Mouse (Mus musculus): ENCODE results near the gene Asgr2. TPM values are rescaled to one million over a fixed set of nuclear protein-coding genes. Genes with fewer than 3 reads are reported as not detected.
A peak's percentile ranks its signal among the peaks of the same experiment; 100 is the strongest.
"Not testable (repeated sequence)": the region's sequence is repeated elsewhere in the genome, so short reads cannot be mapped to it uniquely, and the experiment has no call there.

Asgr2 gene
- polyA plus RNA-seq, 1 experiment from 2014 or later = not detected

GRCm38 (mm10) chr11:70107085-70107484, 14.6 kb downstream of the Asgr2 start:
- H3K4me1 ChIP-seq (ENCODE audit: control insufficient read depth, insufficient read depth, low read length) = no peaks in the 10 kb centered on the region
- no peaks in the 10 kb centered on the region for H3K36me3 ChIP-seq (ENCODE audit: control insufficient read depth, insufficient read depth, low read length)
- no peak overlapping the region for H3K4me2 ChIP-seq (ENCODE audit: low read length)
- ATAC-seq (ENCODE audit: low FRiP score, low TSS enrichment) (no peak), DNase-seq (no peak)
- no peak overlapping the region for H3K4me3 ChIP-seq (replicated peaks; ENCODE audit: low read depth, low read length)
- H3K27ac ChIP-seq (replicated peaks; ENCODE audit: low read depth, low read length) = no peak overlapping the region
- H3K27me3 ChIP-seq (ENCODE audit: control insufficient read depth, insufficient read depth, low read length) = no peaks in the 10 kb centered on the region
- WGBS = 67% methylated on average over 8 of the region's 8 CpGs
- no peaks in the 10 kb centered on the region for H3K9me3 ChIP-seq (ENCODE audit: control insufficient read depth, low read length)
- no peak overlapping the region for H3K9ac ChIP-seq (replicated peaks; ENCODE audit: low read length)

GRCm38 (mm10) chr11:70110146-70110545, 17.7 kb downstream of the Asgr2 start:
- H3K4me1 ChIP-seq (ENCODE audit: control insufficient read depth, insufficient read depth, low read length) = no peaks in the 10 kb centered on the region
- H3K9ac ChIP-seq (replicated peaks; ENCODE audit: low read length) = no peak overlapping the region
- no peak for ATAC-seq (ENCODE audit: low FRiP score, low TSS enrichment)
- 71% methylated on average over 3 of the region's 3 CpGs for WGBS
- no peak overlapping the region for H3K27ac ChIP-seq (replicated peaks; ENCODE audit: low read depth, low read length)
- no peaks in the 10 kb centered on the region for H3K36me3 ChIP-seq (ENCODE audit: control insufficient read depth, insufficient read depth, low read length)
- no peaks in the 10 kb centered on the region for H3K27me3 ChIP-seq (ENCODE audit: control insufficient read depth, insufficient read depth, low read length)
- H3K4me2 ChIP-seq (ENCODE audit: low read length) = no peak overlapping the region
- DNase-seq = peak; percentile 27
- no peaks in the 10 kb centered on the region for H3K9me3 ChIP-seq (ENCODE audit: control insufficient read depth, low read length)
- H3K4me3 ChIP-seq (replicated peaks; ENCODE audit: low read depth, low read length) = no peak overlapping the region

GRCm38 (mm10) chr11:70114562-70114961, 22.1 kb downstream of the Asgr2 start:
- no peak overlapping the region for H3K27ac ChIP-seq (replicated peaks; ENCODE audit: low read depth, low read length)
- no peaks in the 10 kb centered on the region for H3K9me3 ChIP-seq (ENCODE audit: control insufficient read depth, low read length)
- H3K36me3 ChIP-seq (ENCODE audit: control insufficient read depth, insufficient read depth, low read length) = no peaks in the 10 kb centered on the region
- no peak overlapping the region for H3K4me3 ChIP-seq (replicated peaks; ENCODE audit: low read depth, low read length)
- no peak overlapping the region for H3K9ac ChIP-seq (replicated peaks; ENCODE audit: low read length)
- WGBS = 82% methylated on average over 4 of the region's 4 CpGs
- DNase-seq = no peak
- no peaks in the 10 kb centered on the region for H3K4me1 ChIP-seq (ENCODE audit: control insufficient read depth, insufficient read depth, low read length)
- no peak overlapping the region for H3K4me2 ChIP-seq (ENCODE audit: low read length)
- ATAC-seq (ENCODE audit: low FRiP score, low TSS enrichment) = no peak
- H3K27me3 ChIP-seq (ENCODE audit: control insufficient read depth, insufficient read depth, low read length) = no peaks in the 10 kb centered on the region

DNA sequence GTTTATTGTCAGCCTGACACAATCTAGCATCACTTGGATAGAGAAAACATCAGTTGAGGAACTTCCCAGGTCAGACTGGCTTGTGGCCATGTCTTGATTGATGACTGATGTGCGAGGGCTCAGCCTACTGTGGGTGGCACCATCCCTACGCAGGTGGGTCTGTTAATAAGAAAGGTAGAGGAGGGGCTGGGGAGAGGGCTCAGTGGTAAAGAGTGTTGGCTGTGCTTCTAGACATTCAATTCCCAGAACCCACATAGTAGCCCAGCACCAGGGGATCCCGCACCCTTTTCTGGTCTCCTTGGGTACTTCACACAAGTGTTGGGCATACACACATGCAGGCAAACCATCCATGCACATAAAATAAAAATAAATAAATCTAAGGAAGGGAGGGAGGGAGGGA, 23.5 kb downstream of the Asgr2 start:
- H3K27ac ChIP-seq (replicated peaks; ENCODE audit: low read depth, low read length) = no peak overlapping the region
- no peak for ATAC-seq (ENCODE audit: low FRiP score, low TSS enrichment)
- no peaks in the 10 kb centered on the region for H3K4me1 ChIP-seq (ENCODE audit: control insufficient read depth, insufficient read depth, low read length)
- peaks cover 8% of the 10 kb centered on the region; the same call in 1 of the 2 replicates for H3K9me3 ChIP-seq (ENCODE audit: control insufficient read depth, low read length)
- H3K4me3 ChIP-seq (replicated peaks; ENCODE audit: low read depth, low read length) = no peak overlapping the region
- no peak for DNase-seq
- no peak overlapping the region for H3K9ac ChIP-seq (replicated peaks; ENCODE audit: low read length)
- H3K27me3 ChIP-seq (ENCODE audit: control insufficient read depth, insufficient read depth, low read length) = no peaks in the 10 kb centered on the region
- 96% methylated on average over 3 of the region's 3 CpGs for WGBS
- no peaks in the 10 kb centered on the region for H3K36me3 ChIP-seq (ENCODE audit: control insufficient read depth, insufficient read depth, low read length)
- no peak overlapping the region for H3K4me2 ChIP-seq (ENCODE audit: low read length)

- H3K27me3 ChIP-seq (ENCODE audit: control insufficient read depth, insufficient read depth, low read length) = no peaks in the 10 kb centered on the region
These were observed 37.5 kb downstream of the Asgr2 start, which contains the start of gene Mgl2 for GRCm38 (mm10) chr11:70129926-70130379. Mgl2 (plus strand) TSS chr11:70130329.

DNA sequence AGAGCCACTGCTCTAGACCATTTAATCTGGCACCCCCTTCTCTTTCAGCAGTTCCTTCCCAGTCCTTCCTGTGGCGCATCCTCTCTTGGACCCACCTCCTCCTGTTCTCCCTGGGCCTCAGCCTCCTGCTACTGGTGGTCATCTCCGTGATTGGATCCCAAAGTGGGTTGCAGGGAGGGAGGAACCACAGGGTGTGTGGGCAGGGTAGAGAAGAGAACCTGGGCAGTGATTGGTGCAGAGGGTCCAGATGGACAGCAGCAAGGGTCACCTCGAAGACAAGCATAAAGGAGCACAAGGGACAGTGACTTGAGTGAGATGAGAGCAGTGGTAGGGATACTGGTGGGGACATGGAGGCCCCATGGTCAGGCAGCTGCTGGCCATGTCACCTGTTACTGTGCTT, 42.6 kb downstream of the Asgr2 start:
- not testable (repeated sequence) for H3K4me1 ChIP-seq (ENCODE audit: control insufficient read depth, insufficient read depth, low read length); DNase-seq; H3K27ac ChIP-seq (replicated peaks; ENCODE audit: low read depth, low read length); H3K4me2 ChIP-seq (ENCODE audit: low read length); H3K9ac ChIP-seq (replicated peaks; ENCODE audit: low read length); ATAC-seq (ENCODE audit: low FRiP score, low TSS enrichment); H3K4me3 ChIP-seq (replicated peaks; ENCODE audit: low read depth, low read length); H3K36me3 ChIP-seq (ENCODE audit: control insufficient read depth, insufficient read depth, low read length); H3K9me3 ChIP-seq (ENCODE audit: control insufficient read depth, low read length); H3K27me3 ChIP-seq (ENCODE audit: control insufficient read depth, insufficient read depth, low read length)
- 75% methylated on average over 3 of the region's 3 CpGs for WGBS

More at GRCm38 (mm10) chr11:70129926-70130379, 37.5 kb downstream of the Asgr2 start, which contains the start of gene Mgl2:
- no peak for DNase-seq
- no peak within 1 kb of the TSS for H3K27ac ChIP-seq (replicated peaks; ENCODE audit: low read depth, low read length)
- no peaks in the 10 kb centered on the region for H3K36me3 ChIP-seq (ENCODE audit: control insufficient read depth, insufficient read depth, low read length)
- H3K4me2 ChIP-seq (ENCODE audit: low read length) = no peak within 1 kb of the TSS
- no peak for ATAC-seq (ENCODE audit: low FRiP score, low TSS enrichment)
- no peaks in the 10 kb centered on the region for H3K4me1 ChIP-seq (ENCODE audit: control insufficient read depth, insufficient read depth, low read length)
- no peak within 1 kb of the TSS for H3K4me3 ChIP-seq (replicated peaks; ENCODE audit: low read depth, low read length)
- WGBS = 88% methylated on average over 9 of the region's 9 CpGs
- no peak within 1 kb of the TSS for H3K9ac ChIP-seq (replicated peaks; ENCODE audit: low read length)
- no peaks in the 10 kb centered on the region for H3K9me3 ChIP-seq (ENCODE audit: control insufficient read depth, low read length)

- not testable (repeated sequence) for H3K4me1 ChIP-seq (ENCODE audit: control insufficient read depth, insufficient read depth, low read length); H3K9me3 ChIP-seq (ENCODE audit: control insufficient read depth, low read length); H3K4me2 ChIP-seq (ENCODE audit: low read length); H3K36me3 ChIP-seq (ENCODE audit: control insufficient read depth, insufficient read depth, low read length); H3K27ac ChIP-seq (replicated peaks; ENCODE audit: low read depth, low read length); H3K27me3 ChIP-seq (ENCODE audit: control insufficient read depth, insufficient read depth, low read length); H3K9ac ChIP-seq (replicated peaks; ENCODE audit: low read length); DNase-seq; ATAC-seq (ENCODE audit: low FRiP score, low TSS enrichment); H3K4me3 ChIP-seq (replicated peaks; ENCODE audit: low read depth, low read length)
- 90% methylated on average over 8 of the region's 8 CpGs for WGBS
These were observed 43.5 kb downstream of the Asgr2 start for GRCm38 (mm10) chr11:70135925-70136324.

DNA sequence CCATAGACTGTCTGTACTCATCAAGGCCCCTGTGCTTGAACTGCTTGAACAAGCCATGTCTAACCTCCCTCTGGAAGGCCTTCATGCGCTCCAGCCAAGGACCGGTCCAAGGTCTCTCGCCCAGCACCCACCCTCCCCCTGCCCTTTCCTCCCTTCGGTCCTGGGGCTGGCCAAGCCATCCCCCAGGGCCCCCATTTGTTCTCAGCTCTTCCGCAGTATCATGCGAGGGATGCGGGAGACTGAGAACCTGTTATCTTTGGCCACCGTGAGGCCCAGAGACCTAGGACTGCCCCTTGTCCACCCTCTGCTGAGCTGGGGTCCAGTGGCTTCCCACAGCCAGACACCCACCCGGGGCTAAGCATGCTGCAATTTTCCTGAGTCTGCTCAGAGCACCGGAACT, 46.7 kb downstream of the Asgr2 start:
- Histone ChIP-seq H3K27ac (replicated peaks; ENCODE audit: low read depth, low read length) (no peak overlapping the region), H3K9me3 (ENCODE audit: control insufficient read depth, low read length) (no peaks in the 10 kb centered on the region), H3K9ac (replicated peaks; ENCODE audit: low read length) (no peak overlapping the region), H3K36me3 (ENCODE audit: control insufficient read depth, insufficient read depth, low read length) (no peaks in the 10 kb centered on the region), H3K4me3 (replicated peaks; ENCODE audit: low read depth, low read length) (no peak overlapping the region), H3K4me1 (ENCODE audit: control insufficient read depth, insufficient read depth, low read length) (no peaks in the 10 kb centered on the region), H3K27me3 (ENCODE audit: control insufficient read depth, insufficient read depth, low read length) (no peaks in the 10 kb centered on the region), H3K4me2 (ENCODE audit: low read length) (no peak overlapping the region)
- DNase-seq (no peak), ATAC-seq (ENCODE audit: low FRiP score, low TSS enrichment) (no peak)
- 87% methylated on average over 10 of the region's 10 CpGs for WGBS

DNA sequence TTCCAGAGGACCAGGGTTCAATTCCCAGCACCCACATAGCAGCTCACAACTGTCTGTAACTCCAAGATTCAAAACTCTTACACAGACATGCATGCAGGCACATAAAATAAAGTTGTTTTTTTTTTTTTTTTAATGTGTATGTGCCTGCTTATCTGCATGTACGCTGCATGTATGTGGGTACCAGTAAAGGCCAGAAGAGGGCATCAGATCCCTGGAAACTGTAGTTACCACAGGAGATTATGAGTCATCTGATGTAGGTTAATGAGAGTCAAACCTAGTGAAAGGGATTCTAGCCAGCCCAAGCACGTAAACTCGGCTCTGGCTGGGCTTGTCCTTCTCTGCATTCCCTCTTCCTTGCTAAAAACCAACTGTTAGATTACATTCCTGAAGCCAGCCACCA, 58.6 kb downstream of the Asgr2 start:
- ATAC-seq (ENCODE audit: low FRiP score, low TSS enrichment) (no peak), DNase-seq (no peak)
- Histone ChIP-seq H3K4me2 (ENCODE audit: low read length) (no peak overlapping the region), H3K9me3 (ENCODE audit: control insufficient read depth, low read length) (no peaks in the 10 kb centered on the region), H3K4me1 (ENCODE audit: control insufficient read depth, insufficient read depth, low read length) (no peaks in the 10 kb centered on the region), H3K9ac (replicated peaks; ENCODE audit: low read length) (no peak overlapping the region), H3K27me3 (ENCODE audit: control insufficient read depth, insufficient read depth, low read length) (no peaks in the 10 kb centered on the region), H3K27ac (replicated peaks; ENCODE audit: low read depth, low read length) (no peak overlapping the region), H3K4me3 (replicated peaks; ENCODE audit: low read depth, low read length) (no peak overlapping the region), H3K36me3 (ENCODE audit: control insufficient read depth, insufficient read depth, low read length) (no peaks in the 10 kb centered on the region)
- WGBS = 71% methylated on average over 3 of the region's 3 CpGs
